Mouse (Mus musculus) lung, postnatal 0 days (tissue): ENCODE measurements around the gene Smtn. TPM values are rescaled to one million over a fixed set of nuclear protein-coding genes. Genes with fewer than 3 reads are reported as not detected.

Experiments used
- ATAC-seq: fragments of 200-750 bp; cut with Nextera tagmentation; 2 replicates; pipeline ENCODE4 v1.8.0; 2017; ENCODE audit warnings: moderate library complexity
- DNase-seq: peaks from one replicate; pipeline ENCODE4 v3.0.0-alpha.2; 2016; ENCODE audit warnings: low spot score
- H3K27ac ChIP-seq: fragments of 300-500 bp; sonication (generic); 2 replicates; pipeline ENCODE4 v1.5.1; 2014; ENCODE audit warnings: antibody characterized with exemption, mild to moderate bottlenecking, low read length, mixed read lengths
- H3K27me3 ChIP-seq: fragments of 300-500 bp; sonication (generic); replicated peaks from 2 replicates; pipeline ENCODE4 v1.6.1; 2014; ENCODE audit warnings: low read length, mixed read lengths; ENCODE audit not compliant: insufficient read depth
- H3K36me3 ChIP-seq: fragments of 300-500 bp; sonication (generic); 2 replicates; pipeline ENCODE4 v1.6.1; 2014; ENCODE audit warnings: low read length, mixed read lengths; ENCODE audit not compliant: insufficient read depth
- H3K4me1 ChIP-seq: fragments of 300-500 bp; sonication (generic); 2 replicates; pipeline ENCODE4 v1.6.1; 2014; ENCODE audit warnings: antibody characterized with exemption, low read depth, low read length, mixed read lengths; ENCODE audit not compliant: insufficient read depth
- H3K4me2 ChIP-seq: fragments of 300-500 bp; sonication (generic); replicated peaks from 2 replicates; pipeline ENCODE4 v1.6.1; 2014; ENCODE audit warnings: low read depth, mild to moderate bottlenecking, low read length, moderate library complexity, mixed read lengths
- H3K4me3 ChIP-seq: fragments of 300-500 bp; sonication (generic); 2 replicates; pipeline ENCODE4 v1.5.1; 2014; ENCODE audit warnings: low read depth, low read length
- H3K9ac ChIP-seq: fragments of 300-500 bp; sonication (generic); replicated peaks from 2 replicates; pipeline ENCODE4 v1.6.1; 2014; ENCODE audit warnings: low read depth, mild to moderate bottlenecking
- H3K9me3 ChIP-seq: fragments of 300-500 bp; sonication (generic); 2 replicates; pipeline ENCODE4 v1.6.1; 2016; ENCODE audit warnings: low read length, mixed read lengths
- CTCF ChIP-seq: IDR thresholded peaks from 2 replicates; pipeline ENCODE4 v1.5.1; 2016; ENCODE audit warnings: antibody characterized with exemption, mild to moderate bottlenecking
- EP300 ChIP-seq: IDR thresholded peaks from 2 replicates; pipeline ENCODE4 v1.6.1; 2016; ENCODE audit warnings: antibody characterized with exemption, mild to moderate bottlenecking, control low read depth
- WGBS: fragments of 180-500 bp; shearing (Covaris S2); extraction: QIAGEN DNeasy Blood & Tissue Kit; methylation state at CpG from one replicate; pipeline ENCODE4 v1.1.7; 2014; 5-methylcytosine and 5-hydroxymethylcytosine counted together
- polyA plus RNA-seq: library from polyadenylated mRNA; unstranded; fragments of >200 nt; fragmentation: Nextera tagmentation; extraction: Ambion mirVana; gene quantifications from 2 replicates; pipeline ENCODE4 v1.2.1, GENCODE M21; 2015

Smtn gene
- polyA plus RNA-seq, 1 experiment from 2014 or later, result 47.6 TPM

- Histone ChIP-seq H3K9me3 (no peaks in the 10 kb centered on the region), H3K4me3 (no peak overlapping the region), H3K27ac (no peak overlapping the region), H3K4me2 (no peak overlapping the region), H3K27me3 (no peaks in the 10 kb centered on the region), H3K9ac (no peak overlapping the region), H3K4me1 (no peaks in the 10 kb centered on the region), H3K36me3 (peaks cover 52% of the 10 kb centered on the region)
- TF ChIP-seq CTCF, result no peak
- no peak for TF ChIP-seq EP300
- no peak for DNase-seq
- 85% methylated on average over 22 of the region's 24 CpGs for WGBS
- ATAC-seq, result no peak
These were observed 13.3 kb downstream of the Smtn start for GRCm38 (mm10) chr11:3526979-3527738.

- no peak overlapping the region for H3K27ac ChIP-seq
- DNase-seq, result no peak
- H3K9me3 ChIP-seq, result no peaks in the 10 kb centered on the region
- no peak for ATAC-seq
- H3K4me2 ChIP-seq, result no peak overlapping the region
- 78% methylated on average over 9 of the region's 9 CpGs for WGBS
- H3K27me3 ChIP-seq, result no peaks in the 10 kb centered on the region
- peaks cover 55% of the 10 kb centered on the region for H3K36me3 ChIP-seq
- no peaks in the 10 kb centered on the region for H3K4me1 ChIP-seq
- no peak overlapping the region for H3K4me3 ChIP-seq
- TF ChIP-seq EP300, result no peak
- no peak for TF ChIP-seq CTCF
- no peak overlapping the region for H3K9ac ChIP-seq
These were observed 14.2 kb downstream of the Smtn start for GRCm38 (mm10) chr11:3526207-3526606.

GRCm38 (mm10) chr11:3525560-3525959 is 14.9 kb downstream of the Smtn start:
- Histone ChIP-seq H3K27me3 (no peaks in the 10 kb centered on the region), H3K4me3 (no peak overlapping the region), H3K9me3 (no peaks in the 10 kb centered on the region), H3K36me3 (peaks cover 49% of the 10 kb centered on the region), H3K4me1 (no peaks in the 10 kb centered on the region), H3K4me2 (no peak overlapping the region), H3K9ac (no peak overlapping the region), H3K27ac (no peak overlapping the region)
- DNase-seq (no peak), ATAC-seq (no peak)
- no peak for TF ChIP-seq EP300
- no peak for TF ChIP-seq CTCF
- WGBS, result 79% methylated on average over 4 of the region's 4 CpGs

GRCm38 (mm10) chr11:3523840-3524582 is 16.4 kb downstream of the Smtn start:
- Histone ChIP-seq H3K4me2 (no peak overlapping the region), H3K4me1 (no peaks in the 10 kb centered on the region), H3K36me3 (peaks cover 43% of the 10 kb centered on the region), H3K9me3 (no peaks in the 10 kb centered on the region), H3K27me3 (no peaks in the 10 kb centered on the region), H3K27ac (no peak overlapping the region), H3K9ac (no peak overlapping the region), H3K4me3 (no peak overlapping the region)
- TF ChIP-seq CTCF (no peak), EP300 (no peak)
- DNase-seq (no peak), ATAC-seq (no peak)
- 87% methylated on average over 7 of the region's 7 CpGs for WGBS

- Histone ChIP-seq H3K27ac (no peak overlapping the region), H3K36me3 (peaks cover 36% of the 10 kb centered on the region), H3K9me3 (no peaks in the 10 kb centered on the region), H3K4me1 (no peaks in the 10 kb centered on the region), H3K4me2 (no peak overlapping the region), H3K4me3 (no peak overlapping the region), H3K27me3 (no peaks in the 10 kb centered on the region), H3K9ac (no peak overlapping the region)
- 87% methylated on average over 17 of the region's 17 CpGs for WGBS
- DNase-seq (no peak), ATAC-seq (no peak)
- no peak for TF ChIP-seq CTCF
- TF ChIP-seq EP300, result no peak
These were observed 18.0 kb downstream of the Smtn start for GRCm38 (mm10) chr11:3522285-3523000.
